Mouse (Mus musculus): Measurements from ENCODE around the gene Zfp334.

Gene Zfp334

GRCm38 (mm10) chr2:165387844-165388495 is at the start of gene Zfp334:
Gene Zfp334, minus strand, starts transcription at chr2:165388259.
- peak; percentile 97 for DNase-seq (ENCODE audit: low spot score)

GRCm38 (mm10) chr2:165428694-165429093 is 40.6 kb upstream of the Zfp334 start:
- DNase-seq (ENCODE audit: low spot score) = no peak

- DNase-seq (ENCODE audit: low spot score) = no peak
Observed at GRCm38 (mm10) chr2:165420195-165420594, 32.1 kb upstream of the Zfp334 start.

- no peak for DNase-seq (ENCODE audit: low spot score)
Observed at GRCm38 (mm10) chr2:165419670-165420111, 31.6 kb upstream of the Zfp334 start.

- DNase-seq (ENCODE audit: low spot score) = no peak
Observed at GRCm38 (mm10) chr2:165418577-165418976, 30.5 kb upstream of the Zfp334 start.

GRCm38 (mm10) chr2:165417291-165417690 is 29.2 kb upstream of the Zfp334 start:
- peak; percentile 92 for DNase-seq (ENCODE audit: low spot score)

GRCm38 (mm10) chr2:165415795-165416194 is 27.7 kb upstream of the Zfp334 start:
- DNase-seq (ENCODE audit: low spot score) = no peak

GRCm38 (mm10) chr2:165415141-165415721 is 27.2 kb upstream of the Zfp334 start:
- no peak for DNase-seq (ENCODE audit: low spot score)

- no peak for DNase-seq (ENCODE audit: low spot score)
Observed at GRCm38 (mm10) chr2:165414321-165414720, 26.3 kb upstream of the Zfp334 start.

GRCm38 (mm10) chr2:165413884-165414283 is 25.8 kb upstream of the Zfp334 start:
- DNase-seq (ENCODE audit: low spot score) = no peak

- peak; percentile 88 for DNase-seq (ENCODE audit: low spot score)
Observed at GRCm38 (mm10) chr2:165407700-165408301, 19.7 kb upstream of the Zfp334 start.

GRCm38 (mm10) chr2:165405351-165405750 is 17.3 kb upstream of the Zfp334 start:
- DNase-seq (ENCODE audit: low spot score) = no peak

- DNase-seq (ENCODE audit: low spot score) = no peak
Observed at GRCm38 (mm10) chr2:165404951-165405350, 16.9 kb upstream of the Zfp334 start.

- no peak for DNase-seq (ENCODE audit: low spot score)
Observed at GRCm38 (mm10) chr2:165398164-165398785, 10.2 kb upstream of the Zfp334 start.

- no peak for DNase-seq (ENCODE audit: low spot score)
Observed at GRCm38 (mm10) chr2:165397502-165398163, 9.6 kb upstream of the Zfp334 start.

- no peak for DNase-seq (ENCODE audit: low spot score)
Observed at GRCm38 (mm10) chr2:165396831-165397501, 8.9 kb upstream of the Zfp334 start.

GRCm38 (mm10) chr2:165392156-165392555 is 4.1 kb upstream of the Zfp334 start:
- no peak for DNase-seq (ENCODE audit: low spot score)

- DNase-seq (ENCODE audit: low spot score) = peak; percentile 60
Observed at GRCm38 (mm10) chr2:165391561-165391960, 3.5 kb upstream of the Zfp334 start.

GRCm38 (mm10) chr2:165389299-165389952 is 1.4 kb upstream of the Zfp334 start:
- DNase-seq (ENCODE audit: low spot score) = no peak

GRCm38 (mm10) chr2:165387370-165387769 is 689 bp downstream of the Zfp334 start:
- no peak for DNase-seq (ENCODE audit: low spot score)

GRCm38 (mm10) chr2:165380050-165380449 is 8.0 kb downstream of the Zfp334 start:
- DNase-seq (ENCODE audit: low spot score) = no peak
